Mouse (Mus musculus) ES-E14 (cell line): ENCODE data around the gene Nipal3. TPM values are rescaled to one million over a fixed set of nuclear protein-coding genes. Genes with fewer than 3 reads are reported as not detected.

Experiments used
- DNase-seq: peaks from one replicate; pipeline ENCODE4 v3.0.0-alpha.2; 2013; ENCODE audit warnings: low read depth, low spot score
- H3K27ac ChIP-seq: 2 replicates; pipeline ENCODE4 v1.5.1; 2012; ENCODE audit warnings: low read depth, mild to moderate bottlenecking, low read length, moderate library complexity, mixed read lengths; ENCODE audit not compliant: poor library complexity, insufficient read depth, severe bottlenecking
- H3K36me3 ChIP-seq: 2 replicates; pipeline ENCODE4 v1.6.1; 2012; ENCODE audit warnings: mild to moderate bottlenecking, low read length, moderate library complexity, mixed read lengths; ENCODE audit not compliant: control insufficient read depth, poor library complexity, insufficient read depth, severe bottlenecking
- H3K4me1 ChIP-seq, 2 experiments: fragments of 150-350 bp in 1 of 2; sonication (generic) in 1 of 2; 2 replicates each; pipeline ENCODE4 v1.6.1; 2012; ENCODE audit warnings: low read length in 2 of 2, mild to moderate bottlenecking in 1 of 2, mixed read lengths in 1 of 2; ENCODE audit not compliant: control insufficient read depth in 2 of 2, insufficient read depth in 2 of 2, poor library complexity in 1 of 2
- H3K4me3 ChIP-seq, 2 experiments: fragments of 150-350 bp in 1 of 2; sonication (generic) in 1 of 2; 2 replicates each; pipeline ENCODE4 v1.5.1; 2012; ENCODE audit warnings: low read length in 2 of 2, low read depth in 1 of 2, mild to moderate bottlenecking in 1 of 2, mixed read lengths in 1 of 2; ENCODE audit not compliant: insufficient read depth in 1 of 2, poor library complexity in 1 of 2, severe bottlenecking in 1 of 2
- H3K9ac ChIP-seq: 2 replicates; pipeline ENCODE4 v1.6.1; 2012; ENCODE audit warnings: low read depth, mild to moderate bottlenecking, low read length, mixed read lengths; ENCODE audit not compliant: poor library complexity, insufficient read depth, severe bottlenecking
- H3K9me3 ChIP-seq: fragments of 150-350 bp; sonication (generic); 2 replicates; pipeline ENCODE4 v1.6.1; 2012; ENCODE audit warnings: low read depth, mild to moderate bottlenecking, low read length; ENCODE audit not compliant: control insufficient read depth, insufficient read depth
- CHD2 ChIP-seq: IDR thresholded peaks from 2 replicates; pipeline ENCODE4 v1.6.1; 2014; ENCODE audit warnings: mild to moderate bottlenecking, low read depth, low read length, inconsistent platforms
- HCFC1 ChIP-seq: IDR thresholded peaks from 2 replicates; pipeline ENCODE4 v1.6.1; 2012; ENCODE audit warnings: low read length, inconsistent platforms, borderline replicate concordance; ENCODE audit not compliant: insufficient read depth
- MAFK ChIP-seq: IDR thresholded peaks from 2 replicates; pipeline ENCODE4 v1.6.1; 2014; ENCODE audit warnings: mild to moderate bottlenecking, low read depth, low read length, inconsistent platforms; ENCODE audit not compliant: insufficient read depth
- ZC3H11A ChIP-seq: IDR thresholded peaks from 2 replicates; pipeline ENCODE4 v1.6.1; 2012; ENCODE audit warnings: low read depth, mild to moderate bottlenecking, inconsistent platforms, low read length, borderline replicate concordance
- ZNF384 ChIP-seq: IDR thresholded peaks from 2 replicates; pipeline ENCODE4 v1.6.1; 2012; ENCODE audit warnings: low read depth, low read length, inconsistent platforms
- in situ Hi-C, 2 experiments: fragments of 600-800 bp; cut with MboI; formaldehyde crosslinking; loops; one replicate each; pipeline ENCODE4 v1.15.1; 2025; ENCODE audit warnings: low sequenced_read_pairs in 2 of 2, inconsistent platforms in 1 of 2; ENCODE audit not compliant: unreplicated experiment in 2 of 2
- total RNA-seq: library from RNA; depleted of rRNA; stranded (reverse); fragments of 300-350 nt; gene quantifications from 2 replicates; pipeline ENCODE4 v1.2.3, GENCODE M21; 2012

The Nipal3 gene
- total RNA-seq, 1 experiment = 15.3 TPM

- in situ Hi-C loops = no loop called here
- Histone ChIP-seq H3K9ac (no peak overlapping the region), H3K27ac (no peak overlapping the region), H3K4me1 (peaks cover 0 to 19% of the 10 kb centered on the region in 2 experiments; a peak in 2 of 4 replicates), H3K9me3 (no peaks in the 10 kb centered on the region), H3K36me3 (no peaks in the 10 kb centered on the region; the same call in 1 of the 2 replicates), H3K4me3 (no peak overlapping the region)
- no peak for DNase-seq
- TF ChIP-seq MAFK = no peak
- no peak for TF ChIP-seq CHD2
- no peak for TF ChIP-seq ZNF384
- no peak for TF ChIP-seq HCFC1
- no peak for TF ChIP-seq ZC3H11A
Observed at GRCm38 (mm10) chr4:135485086-135485485, 9.8 kb downstream of the Nipal3 start.

GRCm38 (mm10) chr4:135480370-135480769, 14.5 kb downstream of the Nipal3 start:
- H3K36me3 ChIP-seq = no peaks in the 10 kb centered on the region
- in situ Hi-C loops = no loop called here
- H3K9ac ChIP-seq = no peak overlapping the region; the same call in 1 of the 2 replicates
- no peaks in the 10 kb centered on the region for H3K9me3 ChIP-seq
- TF ChIP-seq ZNF384 = no peak
- TF ChIP-seq ZC3H11A = no peak
- TF ChIP-seq HCFC1 = no peak
- TF ChIP-seq MAFK = no peak
- no peak for TF ChIP-seq CHD2
- no peak for DNase-seq
- H3K27ac ChIP-seq = no peak overlapping the region
- no peak overlapping the region for H3K4me3 ChIP-seq
- H3K4me1 ChIP-seq = peaks cover 0 to 19% of the 10 kb centered on the region in 2 experiments; a peak in 2 of 4 replicates

GRCm38 (mm10) chr4:135477851-135478250, 17.0 kb downstream of the Nipal3 start:
- Histone ChIP-seq H3K4me1 (peaks cover 0 to 12% of the 10 kb centered on the region in 2 experiments; a peak in 2 of 4 replicates), H3K36me3 (0 out of 2 replicates have a peak, but pooled peaks cover 2% of the 10 kb centered on the region), H3K9me3 (no peaks in the 10 kb centered on the region), H3K9ac (no peak overlapping the region), H3K4me3 (no peak overlapping the region), H3K27ac (no peak overlapping the region)
- no peak for DNase-seq
- in situ Hi-C loops = no loop called here
- TF ChIP-seq MAFK (no peak), ZC3H11A (no peak), ZNF384 (no peak), HCFC1 (no peak), CHD2 (no peak)

- DNase-seq = no peak
Observed at GRCm38 (mm10) chr4:135463406-135463805, 31.4 kb downstream of the Nipal3 start.

More at GRCm38 (mm10) chr4:135463406-135463805, 31.4 kb downstream of the Nipal3 start:
- H3K9me3 ChIP-seq = no peaks in the 10 kb centered on the region
- no peak overlapping the region for H3K27ac ChIP-seq
- no peak overlapping the region for H3K9ac ChIP-seq
- peaks cover 3% of the 10 kb centered on the region; the same call in 1 of the 2 replicates for H3K36me3 ChIP-seq
- H3K4me1 ChIP-seq = peaks cover 0 to 4% of the 10 kb centered on the region in 2 experiments; a peak in 2 of 4 replicates
- in situ Hi-C loops = no loop called here
- no peak overlapping the region for H3K4me3 ChIP-seq
- no peak for TF ChIP-seq ZNF384
- no peak for TF ChIP-seq MAFK
- no peak for TF ChIP-seq CHD2
- no peak for TF ChIP-seq HCFC1
- TF ChIP-seq ZC3H11A = no peak
